Mouse (Mus musculus): ENCODE data around the gene Pvalb.

DNA sequence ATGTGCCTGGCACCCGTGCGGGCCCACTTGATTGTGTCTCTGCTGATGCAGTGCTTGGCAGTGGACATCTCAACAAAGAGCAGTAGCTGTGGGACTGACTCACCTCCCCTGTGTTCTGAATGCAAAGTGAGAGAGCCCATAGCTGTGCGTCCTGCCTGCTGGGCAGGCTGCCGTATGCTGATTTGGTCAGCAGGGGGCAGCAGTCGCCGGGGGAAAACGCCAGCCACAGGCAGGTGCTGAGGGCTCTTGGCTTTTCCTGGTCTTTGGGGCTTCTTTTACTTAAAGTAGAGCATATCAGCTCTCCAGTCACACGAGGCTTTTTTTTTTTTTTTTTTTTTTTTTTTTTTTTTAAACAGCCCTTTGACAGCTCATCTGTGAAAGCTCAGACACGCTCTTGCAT is 27.8 kb downstream of the Pvalb start:
- TF ChIP-seq CTCF (IDR thresholded peaks at IDR 0.05; ENCODE audit: extremely low read depth, insufficient read length, insufficient replicate concordance, low read depth, low read length) (peak; percentile 90), POLR2A (IDR thresholded peaks at IDR 0.05; ENCODE audit: low read depth, low read length) (no peak)
